Mouse (Mus musculus): ENCODE measurements around the gene Apol7a. TPM values are rescaled to one million over a fixed set of nuclear protein-coding genes. Genes with fewer than 3 reads are reported as not detected.

Apol7a gene
- polyA plus RNA-seq, 1 experiment from 2014 or later = 2.8 TPM

GRCm38 (mm10) chr15:77338451-77338850, 60.5 kb downstream of the Apol7a start:
- no peak overlapping the region for H3K9ac ChIP-seq (replicated peaks; ENCODE audit: low read depth, low read length)

More at GRCm38 (mm10) chr15:77338451-77338850, 60.5 kb downstream of the Apol7a start:
- Histone ChIP-seq H3K9me3 (ENCODE audit: control insufficient read depth, low read depth, low read length) (no peaks in the 10 kb centered on the region), H3K36me3 (ENCODE audit: control insufficient read depth, insufficient read depth, low read length) (no peaks in the 10 kb centered on the region), H3K4me2 (replicated peaks; ENCODE audit: low read depth, low read length) (no peak overlapping the region), H3K27me3 (ENCODE audit: control insufficient read depth, insufficient read depth, low read length) (no peaks in the 10 kb centered on the region), H3K4me3 (ENCODE audit: low read depth, low read length) (no peak overlapping the region), H3K27ac (ENCODE audit: low read length) (peak overlapping the region; percentile 62; the same call in 1 of the 2 replicates), H3K4me1 (ENCODE audit: control insufficient read depth, insufficient read depth, low read length) (peaks cover 28% of the 10 kb centered on the region)
- WGBS = 61% methylated on average over 7 of the region's 7 CpGs
- peak; percentile 53 for ATAC-seq (ENCODE audit: insufficient number of reproducible peaks, insufficient read depth, low FRiP score, low read depth)

Other genes with a start within 250 kb of the Apol7a start
- 90.5 and 93.7 TPM in 2 replicates for gene Rbfox2, start 92.1 kb downstream of the Apol7a start, polyA plus RNA-seq (2014; fragmentation: Nextera tagmentation; extraction: Ambion mirVana)
- 0.25 TPM in 1 of 2 replicates, not detected in the other for gene Apol9a, start 12.0 kb upstream of the Apol7a start, polyA plus RNA-seq (2014; fragmentation: Nextera tagmentation; extraction: Ambion mirVana)
- not detected in 2 replicates for gene Apol7b, start 48.4 kb upstream of the Apol7a start, polyA plus RNA-seq (2014; fragmentation: Nextera tagmentation; extraction: Ambion mirVana)
- gene Apol10a, start 77.9 kb upstream of the Apol7a start, polyA plus RNA-seq (2014; fragmentation: Nextera tagmentation; extraction: Ambion mirVana) = not detected in 2 replicates
- gene Apol11a, start 109.2 kb upstream of the Apol7a start, polyA plus RNA-seq (2014; fragmentation: Nextera tagmentation; extraction: Ambion mirVana) = not detected in 2 replicates
- gene Apol7c, start 134.2 kb upstream of the Apol7a start, polyA plus RNA-seq (2014; fragmentation: Nextera tagmentation; extraction: Ambion mirVana) = 0.32 and 0.84 TPM in 2 replicates
- not detected in 2 replicates for gene 1700025B11Rik, start 162.8 kb upstream of the Apol7a start, polyA plus RNA-seq (2014; fragmentation: Nextera tagmentation; extraction: Ambion mirVana)
- gene Apol10b, start 197.0 kb upstream of the Apol7a start, polyA plus RNA-seq (2014; fragmentation: Nextera tagmentation; extraction: Ambion mirVana) = 0.17 and 0.35 TPM in 2 replicates
- not detected in 2 replicates for gene Gm36245, start 200.1 kb upstream of the Apol7a start, polyA plus RNA-seq (2014; fragmentation: Nextera tagmentation; extraction: Ambion mirVana)
- not detected in 2 replicates for gene Apol11b, start 244.2 kb upstream of the Apol7a start, polyA plus RNA-seq (2014; fragmentation: Nextera tagmentation; extraction: Ambion mirVana)